Mouse (Mus musculus): ENCODE measurements around the gene Chuk.

GRCm38 (mm10) chr19:44146951-44147350, 39.7 kb upstream of the Chuk start:
- TF ChIP-seq HCFC1 (IDR thresholded peaks at IDR 0.05; ENCODE audit: borderline replicate concordance, insufficient read depth, low read length) (no peak), ZNF384 (IDR thresholded peaks at IDR 0.05; ENCODE audit: low read depth, low read length) (no peak; the same call in 1 of the 2 replicates), ZC3H11A (IDR thresholded peaks at IDR 0.05; ENCODE audit: borderline replicate concordance, low read depth, low read length) (no peak)
